Mouse (Mus musculus): ENCODE measurements around the gene Mbip. TPM values are rescaled to one million over a fixed set of nuclear protein-coding genes. Genes with fewer than 3 reads are reported as not detected.

Gene Mbip
- 43.7 and 45.8 TPM in 2 replicates for polyA plus RNA-seq (2014; fragmentation: Nextera tagmentation; extraction: Ambion mirVana)

DNA sequence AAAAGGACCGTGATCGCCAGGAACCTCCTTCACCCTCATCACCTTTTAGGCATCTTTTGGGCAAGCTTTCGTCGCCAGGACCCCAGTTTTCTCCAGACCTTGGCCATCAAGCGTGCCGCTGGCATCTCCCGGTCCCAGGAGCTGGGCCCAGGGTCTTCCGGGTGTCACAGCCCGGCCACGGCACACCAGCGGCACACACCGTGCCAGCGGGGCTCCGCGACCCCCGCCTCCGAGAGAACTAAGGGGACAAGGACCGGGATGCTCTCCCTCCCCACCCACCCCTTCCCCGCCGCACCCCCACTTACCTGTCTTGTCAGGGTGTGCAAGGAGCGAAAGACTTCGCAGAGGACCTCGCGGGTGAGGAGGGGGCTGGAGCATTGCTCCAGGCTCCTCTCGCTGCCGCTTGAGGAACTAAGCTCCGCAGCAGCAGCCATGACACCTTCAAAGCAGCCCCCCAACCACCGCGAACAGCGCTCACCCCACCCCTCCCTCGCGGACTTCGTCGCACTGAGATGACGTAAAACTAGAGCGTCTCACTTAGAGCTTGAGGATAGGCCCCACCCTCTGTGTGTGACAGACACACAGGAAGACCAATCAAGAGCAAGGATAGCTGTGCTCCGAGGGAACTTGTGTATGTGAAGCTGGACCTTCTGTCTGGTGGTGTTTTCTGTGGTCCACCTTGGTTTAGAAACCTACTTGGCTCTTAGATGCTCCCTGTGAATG lies at the start of gene Mbip:
Gene Mbip, minus strand, starts transcription at position 528 of the 723 bp plus-strand sequence.
- Histone ChIP-seq H3K4me2 (ENCODE audit: low read depth, severe bottlenecking) (peak within 1 kb of the TSS; percentile 56), H3K9ac (ENCODE audit: low read length) (peak within 1 kb of the TSS; percentile 89), H3K27me3 (ENCODE audit: control insufficient read depth, insufficient read depth, low read length) (no peaks in the 10 kb centered on the region), H3K36me3 (ENCODE audit: control insufficient read depth, insufficient read depth, low read length) (no peaks in the 10 kb centered on the region; the same call in 1 of the 2 replicates), H3K27ac (replicated peaks; ENCODE audit: low read depth, low read length) (0 out of 2 replicates have a peak within 1 kb of the TSS, but pooled peaks have one; percentile 36), H3K9me3 (ENCODE audit: control insufficient read depth, low read length) (no peaks in the 10 kb centered on the region), H3K4me3 (ENCODE audit: low read depth, low read length) (peak within 1 kb of the TSS; percentile 93), H3K4me1 (ENCODE audit: control insufficient read depth, insufficient read depth, low read length) (no peaks in the 10 kb centered on the region)
- DNase-seq (ENCODE audit: low spot score), result peak; percentile 99
- ATAC-seq (ENCODE audit: insufficient number of reproducible peaks, low FRiP score, low TSS enrichment, low read depth), result peak; percentile 99
- WGBS, result under 1% methylated on average over 36 of the region's 37 CpGs

DNA sequence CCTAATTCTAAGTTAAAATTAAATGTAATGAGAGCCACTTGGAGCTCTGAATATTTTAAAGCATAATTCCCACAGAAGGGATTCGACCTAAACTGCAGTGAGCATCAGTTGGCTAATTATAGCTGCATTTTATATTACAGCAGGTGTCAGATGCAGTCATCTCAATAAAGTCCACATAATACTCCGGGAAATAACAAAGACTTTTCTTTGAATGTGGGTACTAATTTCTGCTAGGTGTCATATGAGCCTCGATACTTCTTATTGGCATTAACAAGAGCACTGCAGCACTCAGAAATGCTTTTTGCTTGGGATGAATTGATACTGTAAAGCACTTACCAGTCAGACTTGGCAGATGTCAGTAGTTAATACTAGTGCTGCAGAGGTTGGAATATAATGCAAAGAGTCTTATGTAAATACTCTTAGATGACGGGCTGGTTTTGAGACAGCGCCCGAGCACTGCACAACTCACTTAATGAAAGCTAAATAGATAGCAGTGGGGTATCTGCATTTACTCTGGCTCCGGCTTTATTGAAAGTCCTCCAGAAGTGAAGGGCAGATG lies 42.0 kb upstream of the Mbip start:
- Histone ChIP-seq H3K9me3 (ENCODE audit: control insufficient read depth, low read length) (no peaks in the 10 kb centered on the region), H3K4me1 (ENCODE audit: control insufficient read depth, insufficient read depth, low read length) (no peaks in the 10 kb centered on the region), H3K27me3 (ENCODE audit: control insufficient read depth, insufficient read depth, low read length) (no peaks in the 10 kb centered on the region), H3K4me3 (ENCODE audit: low read depth, low read length) (no peak overlapping the region), H3K4me2 (ENCODE audit: low read depth, severe bottlenecking) (no peak overlapping the region), H3K27ac (replicated peaks; ENCODE audit: low read depth, low read length) (no peak overlapping the region), H3K9ac (ENCODE audit: low read length) (no peak overlapping the region), H3K36me3 (ENCODE audit: control insufficient read depth, insufficient read depth, low read length) (no peaks in the 10 kb centered on the region)
- no peak for DNase-seq (ENCODE audit: low spot score)
- WGBS, result 81% methylated on average over 7 of the region's 7 CpGs
- no peak for ATAC-seq (ENCODE audit: insufficient number of reproducible peaks, low FRiP score, low TSS enrichment, low read depth)

DNA sequence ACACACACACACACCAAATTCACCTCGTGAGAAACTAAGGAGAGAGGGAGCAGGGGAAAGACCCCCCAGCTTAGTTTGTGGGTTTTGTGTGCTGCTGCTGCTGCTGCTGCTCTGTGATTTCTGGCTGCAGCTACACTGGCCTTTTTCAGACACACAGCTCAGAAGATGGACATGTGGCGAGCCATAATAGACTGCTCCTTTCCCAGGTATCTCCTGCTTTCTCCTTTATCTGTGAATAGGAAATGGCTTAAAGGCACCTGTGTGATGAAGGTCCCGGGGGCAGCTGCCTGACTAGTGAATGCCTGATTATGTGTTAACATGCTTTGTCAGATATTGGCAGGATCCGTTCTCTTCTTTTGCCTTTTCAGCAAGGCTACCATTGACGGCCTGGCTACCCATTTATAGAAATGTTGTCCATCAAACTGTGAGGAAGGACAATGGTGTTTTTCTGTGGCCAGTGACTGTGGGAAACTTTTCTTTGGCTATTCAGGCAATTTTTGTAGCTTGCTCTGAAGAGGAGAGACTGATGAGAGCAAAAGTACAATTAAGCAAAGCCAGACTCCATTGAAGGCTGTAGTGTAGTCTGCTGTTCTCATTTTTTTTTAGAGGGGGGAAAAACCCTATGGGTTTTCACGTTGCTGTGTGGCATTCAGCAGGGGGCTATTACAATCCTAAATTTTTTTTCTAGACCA lies 41.4 kb upstream of the Mbip start:
- Histone ChIP-seq H3K27me3 (ENCODE audit: control insufficient read depth, insufficient read depth, low read length) (no peaks in the 10 kb centered on the region), H3K4me2 (ENCODE audit: low read depth, severe bottlenecking) (no peak overlapping the region), H3K36me3 (ENCODE audit: control insufficient read depth, insufficient read depth, low read length) (no peaks in the 10 kb centered on the region), H3K9ac (ENCODE audit: low read length) (no peak overlapping the region), H3K9me3 (ENCODE audit: control insufficient read depth, low read length) (no peaks in the 10 kb centered on the region), H3K27ac (replicated peaks; ENCODE audit: low read depth, low read length) (no peak overlapping the region), H3K4me3 (ENCODE audit: low read depth, low read length) (no peak overlapping the region), H3K4me1 (ENCODE audit: control insufficient read depth, insufficient read depth, low read length) (no peaks in the 10 kb centered on the region)
- WGBS, result 67% methylated on average over 6 of the region's 6 CpGs
- ATAC-seq (ENCODE audit: insufficient number of reproducible peaks, low FRiP score, low TSS enrichment, low read depth) (no peak), DNase-seq (ENCODE audit: low spot score) (no peak)

DNA sequence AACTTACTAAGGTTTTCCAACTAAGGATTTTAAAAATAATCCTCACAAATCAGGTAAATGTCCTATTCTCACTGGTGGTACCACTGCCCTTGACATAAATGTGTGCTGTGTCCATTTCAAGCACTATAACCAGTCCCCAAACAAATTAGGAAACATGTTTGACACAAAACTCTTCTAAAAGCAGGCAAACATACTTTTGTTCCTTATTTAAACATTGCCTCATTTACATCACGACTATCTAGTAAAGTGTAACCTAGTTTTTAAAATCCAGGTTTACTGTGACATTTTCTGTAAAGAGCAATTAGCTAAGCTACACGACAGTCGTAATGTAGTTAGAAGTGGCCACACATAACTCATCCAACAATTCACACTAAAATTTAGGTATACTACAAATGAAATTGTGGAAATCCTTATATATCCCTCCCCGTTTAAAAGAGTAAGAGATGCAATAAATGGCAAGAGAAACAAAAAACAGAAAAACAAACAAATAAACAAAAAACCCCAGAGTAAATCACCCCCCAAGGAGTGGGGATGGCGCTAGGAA lies 851 bp downstream of the Mbip start:
- WGBS, result 5% methylated on average over 5 of the region's 5 CpGs
- no peak for ATAC-seq (ENCODE audit: insufficient number of reproducible peaks, low FRiP score, low TSS enrichment, low read depth)
- no peak overlapping the region for H3K27ac ChIP-seq (replicated peaks; ENCODE audit: low read depth, low read length)

DNA sequence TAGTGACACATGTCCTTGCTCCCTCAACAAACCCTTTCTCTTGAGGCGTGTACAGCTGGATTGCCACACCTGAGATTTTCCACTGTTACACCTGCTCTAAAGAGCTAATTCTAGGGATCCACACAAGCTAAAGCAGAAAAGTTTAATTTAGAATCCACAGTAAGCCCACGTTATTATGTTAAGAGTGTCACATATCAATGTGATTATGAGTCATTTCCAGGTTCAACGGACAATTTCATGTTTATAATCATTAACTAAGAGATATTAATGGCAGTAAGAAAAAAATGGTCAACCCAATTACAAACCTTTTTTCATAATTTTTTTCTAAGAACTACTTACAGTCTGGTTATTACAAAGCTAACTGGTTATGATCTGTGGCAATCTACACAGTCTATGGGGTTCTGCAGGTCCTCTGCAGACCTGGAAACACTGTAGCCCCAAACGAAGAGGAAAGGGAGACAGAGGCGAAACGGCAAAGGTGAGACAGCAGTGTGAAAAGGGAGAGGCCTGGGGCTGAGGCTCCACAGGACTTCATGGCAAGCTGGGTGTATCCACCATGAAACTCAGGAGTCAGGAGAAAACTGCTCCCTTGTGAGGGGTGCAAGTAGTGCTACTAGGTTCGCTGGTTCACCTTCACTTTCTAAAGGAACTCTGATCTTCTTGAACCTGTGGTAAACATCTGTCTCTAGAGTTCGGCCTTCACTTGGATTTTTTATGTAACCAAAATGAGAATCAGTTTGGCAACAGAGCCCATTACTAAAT lies 6.2 kb downstream of the Mbip start:
- Histone ChIP-seq H3K4me3 (ENCODE audit: low read depth, low read length) (no peak overlapping the region), H3K27ac (replicated peaks; ENCODE audit: low read depth, low read length) (no peak overlapping the region), H3K9ac (ENCODE audit: low read length) (no peak overlapping the region), H3K36me3 (ENCODE audit: control insufficient read depth, insufficient read depth, low read length) (peaks cover 7% of the 10 kb centered on the region; the same call in 1 of the 2 replicates), H3K27me3 (ENCODE audit: control insufficient read depth, insufficient read depth, low read length) (no peaks in the 10 kb centered on the region), H3K4me1 (ENCODE audit: control insufficient read depth, insufficient read depth, low read length) (no peaks in the 10 kb centered on the region), H3K4me2 (ENCODE audit: low read depth, severe bottlenecking) (no peak overlapping the region), H3K9me3 (ENCODE audit: control insufficient read depth, low read length) (no peaks in the 10 kb centered on the region)
- 86% methylated on average over 8 of the region's 8 CpGs for WGBS
- no peak for ATAC-seq (ENCODE audit: insufficient number of reproducible peaks, low FRiP score, low TSS enrichment, low read depth)
- no peak for DNase-seq (ENCODE audit: low spot score)

More for the DNA sequence above, 851 bp downstream of the Mbip start:
- H3K4me1 ChIP-seq (ENCODE audit: control insufficient read depth, insufficient read depth, low read length), result no peaks in the 10 kb centered on the region
- peak overlapping the region; percentile 56 for H3K4me2 ChIP-seq (ENCODE audit: low read depth, severe bottlenecking)
- H3K4me3 ChIP-seq (ENCODE audit: low read depth, low read length), result peak overlapping the region; percentile 93
- no peaks in the 10 kb centered on the region for H3K27me3 ChIP-seq (ENCODE audit: control insufficient read depth, insufficient read depth, low read length)
- H3K9ac ChIP-seq (ENCODE audit: low read length), result peak overlapping the region; percentile 89
- DNase-seq (ENCODE audit: low spot score), result no peak
- H3K9me3 ChIP-seq (ENCODE audit: control insufficient read depth, low read length), result no peaks in the 10 kb centered on the region
- H3K36me3 ChIP-seq (ENCODE audit: control insufficient read depth, insufficient read depth, low read length), result no peaks in the 10 kb centered on the region; the same call in 1 of the 2 replicates

DNA sequence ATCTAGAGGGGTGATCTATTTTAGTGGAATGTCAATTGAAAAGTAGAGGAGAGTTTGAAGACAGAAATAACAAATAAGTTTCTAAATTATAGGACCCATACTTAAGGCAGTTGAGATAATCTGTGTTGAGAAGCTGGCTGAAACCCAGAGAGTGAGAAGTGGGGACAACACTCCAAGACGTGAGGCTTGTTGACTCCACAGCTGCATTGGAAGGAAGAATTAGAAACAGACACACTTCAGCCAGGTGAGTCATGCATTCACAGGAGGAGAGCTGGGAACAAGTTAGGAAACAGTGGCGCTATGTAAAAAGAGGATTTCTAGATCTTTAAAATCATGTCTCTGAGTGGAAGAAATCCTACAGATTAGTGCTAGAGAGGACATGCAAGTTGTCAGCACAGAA lies 12.2 kb downstream of the Mbip start:
- no peaks in the 10 kb centered on the region for H3K9me3 ChIP-seq (ENCODE audit: control insufficient read depth, low read length)
- H3K27me3 ChIP-seq (ENCODE audit: control insufficient read depth, insufficient read depth, low read length), result no peaks in the 10 kb centered on the region
- H3K36me3 ChIP-seq (ENCODE audit: control insufficient read depth, insufficient read depth, low read length), result peaks cover 9% of the 10 kb centered on the region
- H3K4me3 ChIP-seq (ENCODE audit: low read depth, low read length), result no peak overlapping the region
- H3K4me2 ChIP-seq (ENCODE audit: low read depth, severe bottlenecking), result no peak overlapping the region
- WGBS, result 93% methylated on average over 2 of the region's 2 CpGs
- H3K9ac ChIP-seq (ENCODE audit: low read length), result no peak overlapping the region
- H3K27ac ChIP-seq (replicated peaks; ENCODE audit: low read depth, low read length), result no peak overlapping the region
- DNase-seq (ENCODE audit: low spot score) (no peak), ATAC-seq (ENCODE audit: insufficient number of reproducible peaks, low FRiP score, low TSS enrichment, low read depth) (no peak)
- H3K4me1 ChIP-seq (ENCODE audit: control insufficient read depth, insufficient read depth, low read length), result no peaks in the 10 kb centered on the region

DNA sequence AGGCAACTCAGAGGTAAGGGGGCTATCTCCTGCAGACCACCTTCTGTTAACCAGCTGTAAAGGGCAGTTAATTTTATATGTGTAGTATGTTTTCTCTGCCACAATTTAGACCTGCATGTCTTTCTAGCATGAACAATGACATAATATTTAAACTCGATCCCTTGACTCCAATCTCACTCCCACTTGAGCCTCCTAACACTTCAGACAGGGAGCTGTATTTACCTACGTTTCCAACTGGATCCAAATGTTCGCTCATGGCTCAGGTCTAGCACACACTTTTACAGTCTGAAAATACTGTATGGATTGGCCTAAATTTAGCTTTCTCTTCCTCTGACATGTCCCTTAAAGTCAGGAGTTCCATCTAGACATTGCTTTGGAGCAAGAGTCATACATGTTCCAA lies 13.2 kb downstream of the Mbip start:
- peaks cover 12% of the 10 kb centered on the region for H3K36me3 ChIP-seq (ENCODE audit: control insufficient read depth, insufficient read depth, low read length)
- WGBS, result 94% methylated on average over 3 of the region's 3 CpGs
- ATAC-seq (ENCODE audit: insufficient number of reproducible peaks, low FRiP score, low TSS enrichment, low read depth), result no peak

More for the DNA sequence above, 13.2 kb downstream of the Mbip start:
- Histone ChIP-seq H3K27ac (replicated peaks; ENCODE audit: low read depth, low read length) (no peak overlapping the region), H3K4me1 (ENCODE audit: control insufficient read depth, insufficient read depth, low read length) (no peaks in the 10 kb centered on the region), H3K4me3 (ENCODE audit: low read depth, low read length) (no peak overlapping the region), H3K27me3 (ENCODE audit: control insufficient read depth, insufficient read depth, low read length) (no peaks in the 10 kb centered on the region), H3K4me2 (ENCODE audit: low read depth, severe bottlenecking) (no peak overlapping the region), H3K9ac (ENCODE audit: low read length) (no peak overlapping the region), H3K9me3 (ENCODE audit: control insufficient read depth, low read length) (no peaks in the 10 kb centered on the region)
- no peak for DNase-seq (ENCODE audit: low spot score)

Measured in limb, embryonic 11.5 days (tissue).